Mouse (Mus musculus) c-Kit-positive CD71-positive TER-119-positive erythroid progenitor cells, embryonic 14.5 days (primary cell): Measurements from ENCODE around the gene Lax1.

ENCODE experiments used
- DNase-seq: peaks from one replicate; pipeline ENCODE4 v3.0.0-alpha.2; 2013; ENCODE audit warnings: low spot score

Gene Lax1

DNA sequence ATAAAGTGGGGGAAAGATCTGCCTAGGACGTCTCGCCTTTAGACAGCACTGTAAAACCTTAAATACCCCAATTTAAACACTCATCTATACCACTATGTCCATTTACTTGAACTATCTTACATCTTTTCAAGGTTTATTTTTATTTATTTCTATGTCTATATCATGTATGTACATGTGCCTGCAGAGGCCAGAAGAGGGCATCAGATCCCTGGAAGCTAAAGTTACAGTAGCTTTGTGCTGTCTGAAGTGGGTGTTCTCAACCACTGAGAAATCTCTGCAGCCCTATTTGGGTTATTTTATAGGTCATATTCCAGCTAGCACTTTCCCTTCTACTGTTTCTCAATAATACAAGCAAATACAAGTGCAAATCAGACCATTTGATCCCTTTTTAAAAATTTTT lies 57.7 kb downstream of the Lax1 start:
- DNase-seq, result no peak
